Mouse (Mus musculus): ENCODE data around the gene Adam12. TPM values are rescaled to one million over a fixed set of nuclear protein-coding genes. Genes with fewer than 3 reads are reported as not detected.

The Adam12 gene
- polyA plus RNA-seq, 1 experiment from 2014 or later: 8.8 TPM

DNA sequence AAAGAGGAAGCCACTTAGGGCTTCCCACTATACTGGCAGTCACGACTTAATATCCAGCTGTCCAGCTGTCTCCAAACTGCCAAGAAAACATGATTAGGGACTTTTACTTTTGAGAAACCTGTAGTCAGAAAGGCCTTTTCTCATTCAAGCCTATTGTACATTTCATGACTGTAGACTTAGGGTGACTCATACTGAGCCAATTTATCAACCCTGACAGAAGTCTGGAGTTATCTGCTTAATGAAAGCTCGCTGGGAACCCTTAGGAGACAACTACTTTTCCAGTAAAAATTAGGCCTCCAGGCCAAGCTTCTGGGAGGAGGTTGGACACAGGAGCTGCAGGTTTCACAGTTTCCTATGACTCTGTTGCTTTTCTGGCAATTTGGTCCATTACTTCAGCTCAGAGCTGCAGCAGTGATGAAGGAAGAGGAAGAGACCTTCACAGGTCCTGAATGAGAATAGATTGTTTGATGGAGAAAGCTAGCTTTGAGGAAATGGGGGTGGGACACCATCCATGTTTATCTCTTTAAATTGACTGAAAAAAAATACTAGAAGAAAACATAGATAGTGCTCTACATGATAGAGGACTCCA lies 285.1 kb downstream of the Adam12 start:
- WGBS (ENCODE audit: insufficient replicate concordance): 43% methylated on average over 2 of the region's 2 CpGs
- no peaks in the 10 kb centered on the region for H3K9me3 ChIP-seq (replicated peaks; ENCODE audit: control insufficient read depth, low read length)
- no peak overlapping the region for H3K9ac ChIP-seq (ENCODE audit: low read depth, low read length)
- no peaks in the 10 kb centered on the region for H3K36me3 ChIP-seq (ENCODE audit: control insufficient read depth, insufficient read depth, low read length)
- peaks cover 2% of the 10 kb centered on the region; the same call in 1 of the 2 replicates for H3K4me1 ChIP-seq (ENCODE audit: control insufficient read depth, insufficient read depth, low read length)
- no peaks in the 10 kb centered on the region for H3K27me3 ChIP-seq (ENCODE audit: control insufficient read depth, insufficient read depth, low read length)
- no peak for ATAC-seq (replicated peaks; ENCODE audit: insufficient number of reproducible peaks, low FRiP score, low TSS enrichment)
- H3K27ac ChIP-seq (ENCODE audit: low read depth, low read length): no peak overlapping the region
- no peak overlapping the region for H3K4me3 ChIP-seq (ENCODE audit: low read depth, low read length)
- no peak overlapping the region for H3K4me2 ChIP-seq

DNA sequence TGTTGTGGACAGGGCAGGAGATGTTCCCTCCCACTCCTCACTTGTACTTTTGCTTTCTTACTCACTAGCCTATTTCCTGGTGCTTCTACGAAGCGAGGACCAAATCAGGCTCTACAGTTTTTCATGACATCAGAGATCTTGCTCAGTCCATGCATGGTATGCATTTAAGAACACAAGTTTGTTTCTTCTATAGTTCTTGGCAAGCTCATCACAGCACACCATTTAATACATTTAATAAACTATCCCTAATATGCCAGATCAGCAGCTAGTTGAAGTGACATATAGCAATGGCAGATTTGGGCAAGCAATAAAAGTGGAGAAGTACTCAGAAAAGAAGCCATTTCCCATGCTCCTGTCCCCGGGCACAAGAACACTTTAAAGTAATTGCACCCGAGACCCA lies 285.8 kb downstream of the Adam12 start:
- WGBS (ENCODE audit: insufficient replicate concordance): 76% methylated on average over 4 of the region's 4 CpGs
- Histone ChIP-seq H3K27ac (ENCODE audit: low read depth, low read length) (no peak overlapping the region), H3K4me1 (ENCODE audit: control insufficient read depth, insufficient read depth, low read length) (no peaks in the 10 kb centered on the region), H3K4me2 (no peak overlapping the region), H3K9me3 (replicated peaks; ENCODE audit: control insufficient read depth, low read length) (no peaks in the 10 kb centered on the region), H3K36me3 (ENCODE audit: control insufficient read depth, insufficient read depth, low read length) (no peaks in the 10 kb centered on the region), H3K9ac (ENCODE audit: low read depth, low read length) (no peak overlapping the region), H3K27me3 (ENCODE audit: control insufficient read depth, insufficient read depth, low read length) (no peaks in the 10 kb centered on the region), H3K4me3 (ENCODE audit: low read depth, low read length) (no peak overlapping the region)
- no peak for ATAC-seq (replicated peaks; ENCODE audit: insufficient number of reproducible peaks, low FRiP score, low TSS enrichment)

DNA sequence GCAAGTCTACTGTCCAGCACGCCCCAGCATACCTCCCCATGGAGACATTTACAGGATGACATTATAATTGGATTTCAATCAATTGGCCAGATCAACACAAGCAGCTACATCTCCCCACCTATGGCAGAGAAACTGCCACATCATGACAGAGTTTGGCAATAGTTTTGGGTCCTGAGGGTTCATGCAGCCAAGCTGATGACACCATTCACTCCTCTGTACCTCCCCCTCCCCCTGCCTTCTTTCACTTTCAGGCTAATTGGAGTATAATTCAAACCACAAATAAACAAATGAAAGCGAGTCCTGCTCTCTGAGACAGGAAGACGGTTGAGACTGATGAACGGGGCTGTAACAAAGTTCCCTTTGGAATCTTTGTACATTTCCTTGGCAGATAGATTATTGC lies 291.5 kb downstream of the Adam12 start:
- no peak for ATAC-seq (replicated peaks; ENCODE audit: insufficient number of reproducible peaks, low FRiP score, low TSS enrichment)
- WGBS (ENCODE audit: insufficient replicate concordance): 67% methylated on average over 4 of the region's 4 CpGs
- Histone ChIP-seq H3K4me3 (ENCODE audit: low read depth, low read length) (no peak overlapping the region), H3K9ac (ENCODE audit: low read depth, low read length) (no peak overlapping the region), H3K9me3 (replicated peaks; ENCODE audit: control insufficient read depth, low read length) (no peaks in the 10 kb centered on the region), H3K27ac (ENCODE audit: low read depth, low read length) (no peak overlapping the region), H3K27me3 (ENCODE audit: control insufficient read depth, insufficient read depth, low read length) (no peaks in the 10 kb centered on the region), H3K4me2 (no peak overlapping the region), H3K36me3 (ENCODE audit: control insufficient read depth, insufficient read depth, low read length) (no peaks in the 10 kb centered on the region), H3K4me1 (ENCODE audit: control insufficient read depth, insufficient read depth, low read length) (no peaks in the 10 kb centered on the region)

DNA sequence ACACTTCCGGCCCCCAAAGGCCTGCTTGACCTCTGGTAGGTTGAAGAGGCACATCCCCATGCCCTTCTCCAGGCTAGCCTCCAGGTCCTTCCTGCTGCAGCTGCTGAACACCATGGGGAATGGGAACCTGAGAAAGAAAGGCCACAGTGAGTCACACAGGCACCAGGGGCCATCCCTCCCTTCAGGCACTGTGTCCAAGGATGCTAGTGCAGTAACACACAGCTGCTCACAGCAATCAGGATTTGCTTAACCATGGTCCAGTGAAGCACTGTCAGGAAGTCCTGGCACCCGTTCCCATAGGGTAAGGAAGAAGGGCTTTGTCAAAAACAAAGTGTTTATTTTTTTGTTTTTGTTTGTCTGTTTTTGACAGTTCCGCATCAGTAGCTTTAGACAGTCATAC lies 294.5 kb downstream of the Adam12 start:
- H3K4me1 ChIP-seq (ENCODE audit: control insufficient read depth, insufficient read depth, low read length): peaks cover 5% of the 10 kb centered on the region; the same call in 1 of the 2 replicates
- 76% methylated on average over 3 of the region's 3 CpGs for WGBS (ENCODE audit: insufficient replicate concordance)
- H3K4me2 ChIP-seq: no peak overlapping the region
- no peak overlapping the region for H3K27ac ChIP-seq (ENCODE audit: low read depth, low read length)
- H3K4me3 ChIP-seq (ENCODE audit: low read depth, low read length): no peak overlapping the region
- ATAC-seq (replicated peaks; ENCODE audit: insufficient number of reproducible peaks, low FRiP score, low TSS enrichment): no peak
- H3K9ac ChIP-seq (ENCODE audit: low read depth, low read length): no peak overlapping the region
- no peaks in the 10 kb centered on the region for H3K27me3 ChIP-seq (ENCODE audit: control insufficient read depth, insufficient read depth, low read length)
- no peaks in the 10 kb centered on the region for H3K9me3 ChIP-seq (replicated peaks; ENCODE audit: control insufficient read depth, low read length)
- H3K36me3 ChIP-seq (ENCODE audit: control insufficient read depth, insufficient read depth, low read length): no peaks in the 10 kb centered on the region

DNA sequence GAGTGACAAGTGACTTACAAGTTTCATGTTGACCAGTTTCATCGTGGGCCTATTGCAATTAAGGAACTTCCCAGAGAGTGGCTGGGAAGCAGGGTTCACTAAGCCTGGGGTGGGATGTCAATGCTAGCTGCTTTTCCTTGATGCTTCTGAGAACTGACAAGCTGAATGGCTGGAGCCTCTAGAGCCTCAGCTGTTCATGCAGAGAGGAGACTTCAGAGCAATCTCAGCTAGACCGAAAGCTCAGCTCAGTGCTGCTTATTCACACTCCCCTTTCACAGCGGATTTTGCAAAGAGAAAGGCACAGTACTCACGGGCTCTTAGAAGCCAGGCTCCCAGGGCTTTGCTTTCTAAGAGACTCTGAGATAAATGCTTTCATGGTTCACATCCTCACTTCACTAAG lies 295.6 kb downstream of the Adam12 start:
- no peak for ATAC-seq (replicated peaks; ENCODE audit: insufficient number of reproducible peaks, low FRiP score, low TSS enrichment)
- Histone ChIP-seq H3K27me3 (ENCODE audit: control insufficient read depth, insufficient read depth, low read length) (no peaks in the 10 kb centered on the region), H3K4me2 (no peak overlapping the region), H3K4me1 (ENCODE audit: control insufficient read depth, insufficient read depth, low read length) (peaks cover 5% of the 10 kb centered on the region; the same call in 1 of the 2 replicates), H3K36me3 (ENCODE audit: control insufficient read depth, insufficient read depth, low read length) (no peaks in the 10 kb centered on the region), H3K4me3 (ENCODE audit: low read depth, low read length) (no peak overlapping the region), H3K9ac (ENCODE audit: low read depth, low read length) (no peak overlapping the region), H3K27ac (ENCODE audit: low read depth, low read length) (no peak overlapping the region), H3K9me3 (replicated peaks; ENCODE audit: control insufficient read depth, low read length) (no peaks in the 10 kb centered on the region)
- 60% methylated on average over 4 of the region's 4 CpGs for WGBS (ENCODE audit: insufficient replicate concordance)

DNA sequence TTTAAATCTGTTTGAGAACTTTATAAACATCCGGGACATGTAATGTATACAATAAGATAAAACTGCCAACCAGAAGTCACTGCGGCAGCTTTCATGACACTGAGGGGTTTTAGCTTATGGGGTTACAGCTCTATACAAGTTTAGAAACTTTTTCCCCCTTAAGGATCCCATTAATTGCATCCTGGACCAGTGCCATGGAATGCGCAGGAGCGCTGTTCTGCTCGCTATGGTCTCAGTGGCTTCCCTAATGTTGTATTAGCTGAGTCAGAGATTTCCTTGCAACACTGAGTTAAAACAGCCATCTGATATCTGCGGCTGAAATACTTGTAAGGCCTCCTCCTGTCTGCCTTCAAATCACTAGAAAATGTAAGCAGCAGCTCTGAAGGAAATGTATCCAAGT lies 298.6 kb downstream of the Adam12 start:
- no peak overlapping the region for H3K27ac ChIP-seq (ENCODE audit: low read depth, low read length)
- no peak overlapping the region for H3K4me2 ChIP-seq
- no peaks in the 10 kb centered on the region for H3K36me3 ChIP-seq (ENCODE audit: control insufficient read depth, insufficient read depth, low read length)
- no peak for ATAC-seq (replicated peaks; ENCODE audit: insufficient number of reproducible peaks, low FRiP score, low TSS enrichment)
- H3K27me3 ChIP-seq (ENCODE audit: control insufficient read depth, insufficient read depth, low read length): no peaks in the 10 kb centered on the region
- 41% methylated on average over 6 of the region's 6 CpGs for WGBS (ENCODE audit: insufficient replicate concordance)
- H3K9me3 ChIP-seq (replicated peaks; ENCODE audit: control insufficient read depth, low read length): no peaks in the 10 kb centered on the region
- no peak overlapping the region for H3K4me3 ChIP-seq (ENCODE audit: low read depth, low read length)
- peaks cover 5% of the 10 kb centered on the region; the same call in 1 of the 2 replicates for H3K4me1 ChIP-seq (ENCODE audit: control insufficient read depth, insufficient read depth, low read length)
- H3K9ac ChIP-seq (ENCODE audit: low read depth, low read length): no peak overlapping the region

DNA sequence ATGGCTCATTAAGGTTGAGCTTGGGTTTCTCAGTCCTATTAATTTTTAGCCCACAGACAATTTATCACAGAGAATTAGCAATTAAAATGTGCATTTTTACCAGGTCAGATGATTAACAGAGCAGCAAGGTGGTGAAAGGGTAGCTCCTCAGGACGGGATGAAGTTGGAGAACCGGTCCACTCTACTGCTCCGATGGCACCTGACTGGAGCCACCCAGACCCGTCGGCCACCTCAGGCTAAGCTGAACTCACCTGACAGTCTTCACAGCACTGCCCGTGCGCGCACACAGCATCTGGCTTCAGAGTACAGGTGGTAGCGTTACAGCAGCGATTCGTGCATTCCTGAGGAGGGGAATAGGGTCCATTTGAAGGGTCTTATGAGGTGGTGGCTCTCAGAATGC lies 300.5 kb downstream of the Adam12 start:
- H3K9ac ChIP-seq (ENCODE audit: low read depth, low read length): no peak overlapping the region
- H3K9me3 ChIP-seq (replicated peaks; ENCODE audit: control insufficient read depth, low read length): no peaks in the 10 kb centered on the region
- peaks cover 5% of the 10 kb centered on the region; the same call in 1 of the 2 replicates for H3K4me1 ChIP-seq (ENCODE audit: control insufficient read depth, insufficient read depth, low read length)
- WGBS (ENCODE audit: insufficient replicate concordance): 90% methylated on average over 11 of the region's 11 CpGs
- no peaks in the 10 kb centered on the region for H3K36me3 ChIP-seq (ENCODE audit: control insufficient read depth, insufficient read depth, low read length)
- H3K27ac ChIP-seq (ENCODE audit: low read depth, low read length): no peak overlapping the region
- H3K27me3 ChIP-seq (ENCODE audit: control insufficient read depth, insufficient read depth, low read length): no peaks in the 10 kb centered on the region
- no peak overlapping the region for H3K4me3 ChIP-seq (ENCODE audit: low read depth, low read length)
- no peak overlapping the region for H3K4me2 ChIP-seq
- no peak for ATAC-seq (replicated peaks; ENCODE audit: insufficient number of reproducible peaks, low FRiP score, low TSS enrichment)

DNA sequence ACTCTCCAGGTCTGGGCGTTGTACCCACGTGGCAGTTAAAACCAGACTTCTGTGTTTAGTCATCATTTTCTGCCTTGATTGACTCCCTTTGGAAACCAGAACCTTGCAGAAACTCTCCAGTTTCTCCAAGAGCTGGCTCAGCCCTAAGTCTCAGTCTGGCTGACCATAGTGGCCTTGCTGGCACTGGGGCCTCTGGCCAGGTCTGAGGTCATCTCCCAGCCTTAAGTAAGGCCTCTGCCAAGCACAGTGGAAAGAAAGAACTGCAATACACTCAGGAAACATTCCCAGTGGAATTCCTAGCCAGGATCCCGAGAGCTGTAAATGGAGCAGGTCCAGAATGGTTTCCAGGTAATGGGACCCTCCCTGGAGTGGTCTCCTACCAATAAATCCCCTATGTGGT lies 303.0 kb downstream of the Adam12 start:
- no peak overlapping the region for H3K4me2 ChIP-seq
- no peak overlapping the region for H3K9ac ChIP-seq (ENCODE audit: low read depth, low read length)
- H3K4me1 ChIP-seq (ENCODE audit: control insufficient read depth, insufficient read depth, low read length): peaks cover 6% of the 10 kb centered on the region
- WGBS (ENCODE audit: insufficient replicate concordance): 85% methylated on average over 3 of the region's 3 CpGs
- no peaks in the 10 kb centered on the region for H3K27me3 ChIP-seq (ENCODE audit: control insufficient read depth, insufficient read depth, low read length)
- ATAC-seq (replicated peaks; ENCODE audit: insufficient number of reproducible peaks, low FRiP score, low TSS enrichment): no peak
- H3K27ac ChIP-seq (ENCODE audit: low read depth, low read length): no peak overlapping the region
- no peaks in the 10 kb centered on the region for H3K36me3 ChIP-seq (ENCODE audit: control insufficient read depth, insufficient read depth, low read length)
- no peaks in the 10 kb centered on the region for H3K9me3 ChIP-seq (replicated peaks; ENCODE audit: control insufficient read depth, low read length)
- no peak overlapping the region for H3K4me3 ChIP-seq (ENCODE audit: low read depth, low read length)

DNA sequence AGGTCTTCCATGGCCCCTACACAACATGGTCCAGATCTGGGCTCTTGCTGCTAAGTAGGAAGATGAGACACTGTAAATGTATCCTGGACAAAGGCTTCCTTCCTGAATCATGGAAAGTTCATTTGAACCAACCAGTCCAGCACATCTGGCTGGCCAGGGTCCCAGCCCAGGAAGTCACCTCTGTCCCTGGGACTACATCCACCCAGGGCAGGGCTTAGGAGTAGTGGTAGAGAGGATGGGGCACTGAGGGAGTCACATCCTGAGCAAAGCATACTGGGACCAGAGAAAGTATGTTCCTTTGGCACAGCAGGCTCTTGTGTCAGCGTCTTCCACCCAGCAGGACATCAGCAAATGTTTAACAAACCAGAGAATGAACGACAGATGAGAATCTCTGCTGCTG lies 306.2 kb downstream of the Adam12 start:
- Histone ChIP-seq H3K4me2 (no peak overlapping the region), H3K9ac (ENCODE audit: low read depth, low read length) (no peak overlapping the region), H3K9me3 (replicated peaks; ENCODE audit: control insufficient read depth, low read length) (no peaks in the 10 kb centered on the region), H3K4me1 (ENCODE audit: control insufficient read depth, insufficient read depth, low read length) (peaks cover 2% of the 10 kb centered on the region; the same call in 1 of the 2 replicates), H3K36me3 (ENCODE audit: control insufficient read depth, insufficient read depth, low read length) (no peaks in the 10 kb centered on the region), H3K27ac (ENCODE audit: low read depth, low read length) (no peak overlapping the region), H3K4me3 (ENCODE audit: low read depth, low read length) (no peak overlapping the region), H3K27me3 (ENCODE audit: control insufficient read depth, insufficient read depth, low read length) (no peaks in the 10 kb centered on the region)
- WGBS (ENCODE audit: insufficient replicate concordance): 73% methylated on average over 2 of the region's 2 CpGs
- no peak for ATAC-seq (replicated peaks; ENCODE audit: insufficient number of reproducible peaks, low FRiP score, low TSS enrichment)
